Mouse (Mus musculus) urinary bladder, postnatal 36 days (tissue): ENCODE results near the gene Dusp19.

Source experiments
- DNase-seq, 2 experiments: peaks; one replicate each; pipeline ENCODE4 v3.0.0; 2022; ENCODE audit warnings: low spot score in 2 of 2, mixed read lengths in 1 of 2

Dusp19 gene

DNA sequence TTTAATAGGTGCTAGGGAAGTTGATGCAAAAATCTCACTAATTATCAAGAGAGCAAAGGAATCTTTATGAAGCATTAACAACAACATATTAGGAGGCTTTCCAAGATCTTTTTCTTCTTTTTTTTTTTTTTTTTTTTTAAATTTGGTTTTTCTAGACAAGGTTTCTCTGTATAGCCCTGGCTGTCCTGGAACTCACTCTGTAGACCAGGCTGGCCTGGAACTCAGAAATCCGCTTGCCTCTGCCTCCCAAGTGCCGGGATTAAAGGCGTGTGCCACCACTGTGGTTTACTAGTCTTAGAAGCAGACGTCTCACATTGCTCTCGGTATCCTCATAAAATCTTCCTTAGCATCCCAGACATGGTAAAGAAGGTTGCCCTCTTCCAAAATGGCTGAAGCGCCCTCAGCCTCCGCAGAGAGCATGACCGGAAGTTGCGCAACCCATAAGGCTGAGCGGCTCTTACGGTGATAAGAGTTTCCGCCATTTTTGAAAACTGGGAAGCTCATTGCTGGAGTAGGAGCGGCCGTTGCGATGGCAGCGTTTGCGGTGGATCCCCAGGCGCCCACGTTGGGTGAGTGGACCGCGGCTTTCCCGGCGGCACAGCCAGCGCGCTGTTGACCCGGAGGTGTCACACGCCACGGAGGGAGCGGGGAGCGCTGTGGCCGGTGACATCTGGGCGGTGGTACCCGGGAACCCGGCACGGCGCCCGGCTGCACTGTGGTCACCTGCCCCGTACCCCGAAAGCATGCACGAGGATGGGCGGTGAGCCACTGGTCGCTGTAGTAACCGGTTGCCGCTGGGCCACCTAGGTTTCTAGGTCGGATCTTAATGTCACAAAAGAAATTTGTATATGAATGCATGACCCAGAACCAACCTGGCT, 21.8 kb downstream of the Dusp19 start:
- DNase-seq: peak; percentile 87 to 90

DNA sequence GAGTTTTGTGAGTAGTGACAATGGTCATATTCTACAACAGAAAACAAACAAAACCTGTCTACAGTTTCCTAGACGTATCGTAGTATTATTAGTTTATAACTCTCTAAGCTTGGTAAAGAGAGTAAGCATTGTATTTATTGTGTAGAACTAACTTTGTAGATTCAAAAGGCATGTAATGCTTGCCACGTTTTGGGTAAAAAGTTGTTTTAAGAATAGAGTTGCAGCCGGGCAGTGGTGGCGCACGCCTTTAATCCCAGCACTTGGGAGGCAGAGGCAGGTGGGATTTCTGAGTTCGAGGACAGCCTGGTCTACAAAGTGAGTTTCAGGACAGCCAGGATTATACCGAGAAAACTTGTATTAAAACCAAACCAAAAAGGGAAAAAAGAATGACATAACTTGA, 22.6 kb downstream of the Dusp19 start:
- DNase-seq: no peak

DNA sequence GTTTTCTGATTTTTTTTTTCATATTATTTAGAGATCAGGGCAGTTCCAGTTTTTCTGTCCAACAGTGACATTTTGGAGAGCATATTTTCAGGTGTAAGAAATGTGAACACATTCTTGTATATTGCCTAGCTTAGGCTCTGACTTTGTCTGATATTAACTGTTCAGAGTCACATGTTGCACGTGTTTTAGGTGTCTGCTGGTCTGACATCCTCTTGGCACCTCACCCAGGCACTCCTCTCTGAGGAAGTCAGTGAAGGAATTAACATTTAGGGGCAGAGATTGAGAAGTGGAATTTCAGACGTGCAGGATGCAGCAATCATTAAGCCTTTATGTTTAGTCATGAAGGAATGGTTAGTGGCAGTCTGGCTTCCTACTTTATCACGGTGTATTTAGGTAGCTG, 23.0 kb downstream of the Dusp19 start:
- DNase-seq: no peak

DNA sequence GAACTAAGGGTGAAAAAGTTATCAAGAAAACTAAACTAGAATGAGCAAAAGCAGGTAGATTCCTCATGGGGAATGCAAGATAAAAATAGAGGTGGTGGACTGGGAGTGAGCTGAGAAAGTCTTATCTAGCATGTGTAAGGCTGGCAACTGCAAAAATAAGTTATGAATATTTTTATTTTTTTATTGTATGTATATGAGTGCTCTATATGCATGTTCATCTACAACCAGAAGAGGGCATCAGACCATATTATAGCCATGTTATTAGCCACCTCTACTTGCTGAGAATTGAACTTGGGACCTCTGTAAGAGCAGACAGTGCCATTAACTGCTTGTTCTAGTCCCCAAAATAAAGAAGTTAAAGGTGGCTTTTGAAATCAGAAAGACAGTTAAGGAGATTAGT, 44.6 kb downstream of the Dusp19 start:
- no peak for DNase-seq

GRCm38 (mm10) chr2:80662682-80663081, 45.8 kb downstream of the Dusp19 start:
- no peak for DNase-seq

GRCm38 (mm10) chr2:80667396-80667964, 50.6 kb downstream of the Dusp19 start:
- DNase-seq: no peak

DNA sequence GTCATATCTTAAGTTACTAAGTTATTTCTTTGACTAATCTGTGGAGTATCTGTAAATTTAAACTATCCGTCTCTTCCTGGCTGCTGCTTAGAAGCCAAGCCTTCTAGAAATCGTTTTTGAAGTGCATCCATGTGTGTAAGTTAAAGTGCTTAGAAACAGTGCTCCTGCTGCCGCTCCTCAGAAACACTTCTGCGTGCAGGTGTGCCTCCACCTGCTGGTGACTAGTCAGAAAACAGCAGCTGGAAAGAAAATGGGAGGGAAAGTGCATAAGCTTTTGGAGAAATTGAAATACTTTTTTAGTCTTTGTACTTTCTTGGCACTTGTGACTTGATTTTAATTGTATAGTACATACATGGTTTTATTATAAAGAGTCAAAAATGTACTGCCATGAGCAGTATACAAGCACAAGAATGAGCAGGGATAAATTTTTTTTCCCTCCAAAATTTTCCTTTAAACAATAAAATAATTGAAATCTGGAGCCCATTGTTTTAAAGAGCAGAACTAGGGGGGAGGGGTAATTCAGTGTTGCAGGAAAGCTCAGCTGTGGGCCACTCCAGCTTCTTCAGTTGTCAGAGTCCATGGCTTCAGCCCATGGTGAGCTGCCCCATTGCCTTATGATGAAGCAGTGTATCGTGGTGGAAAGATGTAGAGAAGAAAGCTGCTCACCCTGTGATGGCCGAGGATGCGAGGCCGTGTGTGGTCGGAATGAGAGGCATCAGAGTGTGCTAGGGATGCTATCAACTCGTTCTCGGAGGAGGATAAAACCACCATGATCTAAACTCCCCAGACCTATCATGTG, 53.2 kb downstream of the Dusp19 start:
- no peak for DNase-seq

DNA sequence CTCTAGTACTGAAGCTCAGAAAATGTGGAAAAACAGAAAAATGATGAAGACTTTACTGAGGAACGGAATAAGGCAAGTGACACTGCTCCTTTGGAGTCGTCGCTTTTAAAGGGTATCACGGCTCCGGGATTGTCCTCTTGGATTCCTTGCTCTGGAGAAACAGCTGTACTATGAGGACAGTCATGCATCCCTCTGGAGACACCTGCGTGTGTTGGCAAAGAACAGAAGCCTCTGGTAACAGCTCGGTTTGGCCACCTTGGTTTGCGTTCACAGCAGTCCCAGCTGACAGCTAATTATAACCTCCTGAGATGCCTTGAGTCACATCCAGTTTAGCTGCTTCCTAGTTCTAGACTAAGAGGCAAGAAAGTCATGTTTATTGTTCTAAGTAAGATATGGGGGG, 62.0 kb downstream of the Dusp19 start:
- no peak for DNase-seq
